Mouse (Mus musculus): ENCODE measurements around the gene Tek. TPM values are rescaled to one million over a fixed set of nuclear protein-coding genes. Genes with fewer than 3 reads are reported as not detected.
"Not testable (repeated sequence)": the region's sequence is repeated elsewhere in the genome, so short reads cannot be mapped to it uniquely, and the experiment has no call there.

Gene Tek
- 1 to 10 TPM; 6.8 to 7.9 TPM for total RNA-seq (2021)

- DNase-seq, result no peak
These were observed at the start of gene Tek for GRCm38 (mm10) chr4:94738838-94739731. Gene Tek (plus strand): TSS chr4:94739289.

GRCm38 (mm10) chr4:94689804-94690203 lies 49.3 kb upstream of the Tek start:
- DNase-seq, result not testable (repeated sequence)

- DNase-seq, result no peak
These were observed 48.0 kb upstream of the Tek start for GRCm38 (mm10) chr4:94691078-94691477.

GRCm38 (mm10) chr4:94692175-94692574 lies 46.9 kb upstream of the Tek start:
- no peak for DNase-seq

- DNase-seq, result no peak
These were observed 42.7 kb upstream of the Tek start for GRCm38 (mm10) chr4:94696368-94696767.

GRCm38 (mm10) chr4:94711002-94711401 lies 28.1 kb upstream of the Tek start:
- no peak for DNase-seq

GRCm38 (mm10) chr4:94711426-94711825 lies 27.7 kb upstream of the Tek start:
- no peak for DNase-seq

- DNase-seq, result no peak
These were observed 25.3 kb upstream of the Tek start for GRCm38 (mm10) chr4:94713741-94714140.

GRCm38 (mm10) chr4:94715166-94715565 lies 23.9 kb upstream of the Tek start:
- DNase-seq, result no peak

GRCm38 (mm10) chr4:94725799-94726198 lies 13.3 kb upstream of the Tek start:
- DNase-seq, result no peak

GRCm38 (mm10) chr4:94732721-94733120 lies 6.4 kb upstream of the Tek start:
- no peak for DNase-seq

GRCm38 (mm10) chr4:94737326-94738295 lies 1.5 kb upstream of the Tek start:
- no peak for DNase-seq

GRCm38 (mm10) chr4:94741824-94742223 lies 2.7 kb downstream of the Tek start:
- no peak for DNase-seq

- DNase-seq, result no peak
These were observed 6.7 kb downstream of the Tek start for GRCm38 (mm10) chr4:94745749-94746148.

GRCm38 (mm10) chr4:94746387-94746811 lies 7.3 kb downstream of the Tek start:
- DNase-seq, result no peak

GRCm38 (mm10) chr4:94747338-94747737 lies 8.2 kb downstream of the Tek start:
- no peak for DNase-seq

- DNase-seq, result no peak
These were observed 13.4 kb downstream of the Tek start for GRCm38 (mm10) chr4:94752512-94752911.

- no peak for DNase-seq
These were observed 26.1 kb downstream of the Tek start for GRCm38 (mm10) chr4:94765217-94765616.

- DNase-seq, result no peak
These were observed 27.1 kb downstream of the Tek start for GRCm38 (mm10) chr4:94766176-94766575.

GRCm38 (mm10) chr4:94768624-94769023 lies 29.5 kb downstream of the Tek start:
- DNase-seq, result no peak

GRCm38 (mm10) chr4:94781043-94781442 lies 42.0 kb downstream of the Tek start:
- no peak for DNase-seq

GRCm38 (mm10) chr4:94785921-94786320 lies 46.8 kb downstream of the Tek start:
- DNase-seq, result no peak

- no peak for DNase-seq
These were observed 64.1 kb downstream of the Tek start for GRCm38 (mm10) chr4:94803187-94803586.
